Mouse (Mus musculus) Patski (cell line): ENCODE measurements around the gene Sub1. TPM values are rescaled to one million over a fixed set of nuclear protein-coding genes. Genes with fewer than 3 reads are reported as not detected.

ENCODE experiments used
- ATAC-seq: fragments of 100-300 bp; one replicate; pipeline ENCODE4 v1.8.0; 2021
- CTCF ChIA-PET: fragments of 350-600 bp; sonication (Branson Sonifier 250); formaldehyde crosslinking; loops from one replicate; lab custom pipeline; 2022; ENCODE audit warnings: inconsistent platforms; lab: Charles Lee
- POLR2A ChIA-PET: fragments of 350-600 bp; sonication (Branson Sonifier 250); formaldehyde crosslinking; loops from one replicate; lab custom pipeline; 2022; ENCODE audit warnings: antibody characterized with exemption, inconsistent platforms; lab: Charles Lee
- DNase-seq: peaks from one replicate; pipeline ENCODE4 v3.0.0-alpha.2; 2011; ENCODE audit warnings: low read depth, low spot score
- H3K27me3 ChIP-seq: fragments of 371-371 bp; one replicate; pipeline ENCODE4 v1.5.1; 2021
- CTCF ChIP-seq: fragments of 100-300 bp; IDR thresholded peaks from one replicate; pipeline ENCODE4 v1.5.1; 2021
- in situ Hi-C: fragments of 300-500 bp; cut with MboI; formaldehyde crosslinking; loops from 3 replicates; pipeline ENCODE4 v1.11.1; 2018; ENCODE audit warnings: low pct_unique_long_range_greater_than_20kb, mixed read lengths
- polyA plus RNA-seq: library from polyadenylated mRNA; unstranded; gene quantifications from one replicate; pipeline ENCODE4 v1.2.3, GENCODE M21; 2021

Sub1 gene
- 197 TPM for polyA plus RNA-seq

DNA sequence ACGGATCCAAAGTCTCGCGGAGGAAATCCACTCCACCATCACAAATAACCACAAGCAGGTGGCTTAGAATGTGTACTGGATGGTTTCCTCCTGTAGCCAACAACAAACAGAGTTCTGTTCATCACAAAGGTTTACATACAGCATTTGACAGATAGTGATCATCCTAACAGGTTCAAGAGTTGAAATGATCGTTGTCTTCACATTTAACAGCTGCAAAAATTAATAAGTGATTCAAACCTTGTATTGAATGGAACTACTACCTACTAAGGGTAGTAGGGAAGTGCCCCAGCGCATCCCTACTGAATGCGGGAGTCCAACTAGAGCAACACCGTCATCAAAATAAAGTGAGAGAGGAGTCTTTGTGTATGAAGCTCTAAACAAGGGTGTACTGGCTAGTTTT, at the start of gene Sub1:
TSS of gene Sub1 (minus strand) at position 101 of the 400 bp plus-strand sequence.
- no peak for ATAC-seq
- in situ Hi-C loops, result no loop called here
- ChIA-PET CTCF (no interaction called here), POLR2A (no interaction called here)
- TF ChIP-seq CTCF, result no peak
- no peak for DNase-seq
- H3K27me3 ChIP-seq, result no peaks in the 10 kb centered on the region

- ATAC-seq (no peak), DNase-seq (no peak)
- in situ Hi-C loops, result no loop called here
- POLR2A ChIA-PET, result no interaction called here
- H3K27me3 ChIP-seq, result no peaks in the 10 kb centered on the region
- CTCF ChIA-PET, result no interaction called here
- TF ChIP-seq CTCF, result no peak
These were observed 43.6 kb upstream of the Sub1 start for GRCm38 (mm10) chr15:12040407-12040710.

DNA sequence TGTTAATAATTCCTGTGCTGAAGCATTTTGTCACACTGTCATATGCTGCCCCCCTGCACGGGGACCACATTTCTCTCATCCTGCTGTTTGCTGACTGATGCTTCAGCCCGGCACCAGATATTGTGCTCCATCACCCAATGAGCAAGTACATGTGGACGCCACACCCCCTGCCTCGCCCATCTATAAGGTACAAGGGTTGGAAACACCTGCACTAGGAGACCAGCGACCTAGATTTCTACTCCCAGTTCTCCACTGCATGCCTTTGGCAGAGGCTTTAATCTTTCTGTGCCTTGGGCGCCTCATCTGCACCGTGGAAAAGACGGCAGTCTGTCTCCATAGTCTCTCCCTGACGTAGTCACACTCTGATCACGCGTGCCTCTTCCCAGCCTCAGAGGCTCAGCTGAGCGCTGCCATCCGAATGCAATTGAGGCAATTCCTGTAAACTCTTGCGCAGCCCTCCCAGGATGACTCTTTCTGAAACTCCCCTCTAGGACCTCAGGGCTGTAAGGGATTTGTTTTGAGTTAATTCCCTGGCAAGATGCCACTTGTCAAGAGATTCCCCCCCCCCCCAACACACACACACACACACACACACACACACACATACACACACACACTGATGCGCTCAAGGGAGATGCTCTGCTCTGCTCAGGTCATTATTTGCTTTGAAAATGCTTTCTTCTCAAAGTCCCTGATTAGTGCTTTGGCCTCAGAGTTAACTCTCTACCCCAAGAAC, 43.1 kb upstream of the Sub1 start:
- ChIA-PET POLR2A (no interaction called here), CTCF (no interaction called here)
- in situ Hi-C loops, result no loop called here
- DNase-seq (no peak), ATAC-seq (no peak)
- TF ChIP-seq CTCF, result no peak
- no peaks in the 10 kb centered on the region for H3K27me3 ChIP-seq

DNA sequence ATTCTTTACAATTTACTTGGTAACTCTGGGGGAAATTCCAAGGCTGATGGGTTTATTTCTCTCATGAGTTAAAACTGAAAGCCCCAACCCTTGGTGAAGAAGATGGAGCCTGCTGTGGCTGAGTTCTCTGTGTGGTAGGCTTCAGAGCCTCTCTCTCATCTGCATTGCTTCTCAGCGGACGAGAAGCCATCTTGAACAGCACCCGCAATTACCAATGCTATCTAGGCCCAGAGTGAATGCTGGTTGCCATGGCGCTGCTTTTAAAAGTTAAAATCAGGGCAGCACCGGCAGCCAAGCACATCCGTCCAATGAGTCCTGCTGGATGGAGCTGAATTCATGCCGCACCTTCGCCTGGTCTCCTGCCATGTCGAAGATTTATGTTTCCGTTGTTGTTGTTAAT, 42.5 kb upstream of the Sub1 start:
- ChIA-PET CTCF (no interaction called here), POLR2A (no interaction called here)
- no peaks in the 10 kb centered on the region for H3K27me3 ChIP-seq
- no peak for TF ChIP-seq CTCF
- in situ Hi-C loops, result no loop called here
- ATAC-seq (no peak), DNase-seq (no peak)

DNA sequence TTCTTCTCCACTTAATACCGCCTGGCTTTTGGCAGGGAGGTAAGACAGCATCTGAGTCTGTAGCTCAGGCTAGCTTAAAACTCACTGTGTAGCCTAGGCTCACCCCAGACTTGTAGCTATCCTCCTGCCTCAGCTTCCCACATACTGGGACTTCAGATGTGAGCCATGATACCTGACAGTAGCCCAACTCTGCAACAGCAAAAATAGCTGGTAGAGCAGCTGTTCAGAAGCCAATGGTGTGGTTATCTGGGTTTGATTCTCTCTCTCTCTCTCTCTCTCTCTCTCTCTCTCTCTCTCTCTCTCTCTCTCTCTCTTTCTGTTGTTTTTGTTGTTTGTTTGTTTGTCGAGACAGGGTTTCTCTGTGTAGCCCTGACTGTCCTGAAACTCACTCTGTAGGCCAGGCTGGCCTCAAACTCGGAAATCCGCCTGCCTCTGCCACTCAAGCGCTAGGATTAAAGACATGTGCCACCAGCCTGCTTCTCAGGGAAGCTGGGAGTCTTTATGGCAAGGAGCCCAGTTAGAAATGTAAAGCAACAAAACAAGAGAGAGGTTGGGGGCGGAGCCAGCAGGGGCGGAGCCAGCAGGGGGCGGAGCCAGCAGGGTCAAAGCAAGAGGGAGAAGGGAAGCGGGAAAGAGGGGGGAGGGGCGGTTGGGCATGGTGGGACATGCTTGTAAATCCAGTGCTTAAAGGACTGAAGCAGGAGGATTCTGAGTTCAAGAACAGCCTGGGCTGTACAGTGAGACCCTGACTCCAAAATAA, 41.3 kb upstream of the Sub1 start:
- no peaks in the 10 kb centered on the region for H3K27me3 ChIP-seq
- POLR2A ChIA-PET, result interaction anchor here (0.7 kb wide), 1 partner anchor 72 kb away, joined by 4 read pairs; no protein-coding TSS in a partner anchor
- CTCF ChIA-PET, result interaction anchor here (0.8 to 2.3 kb wide), 3 partner anchors 12 to 82 kb away, joined by 3 to 6 read pairs (median 5); no protein-coding TSS in a partner anchor
- DNase-seq, result no peak
- no peak for ATAC-seq
- in situ Hi-C loops, result no loop called here
- no peak for TF ChIP-seq CTCF

- ChIA-PET POLR2A (no interaction called here), CTCF (interaction anchor here (0.8 to 2.3 kb wide), 6 partner anchors 9 to 83 kb away, joined by 3 to 6 read pairs (median 4); no protein-coding TSS in a partner anchor)
- in situ Hi-C loops, result no loop called here
- ATAC-seq, result no peak
- H3K27me3 ChIP-seq, result no peaks in the 10 kb centered on the region
- TF ChIP-seq CTCF, result peak; percentile 26
- DNase-seq, result no peak
These were observed 40.4 kb upstream of the Sub1 start for GRCm38 (mm10) chr15:12037217-12037616.

DNA sequence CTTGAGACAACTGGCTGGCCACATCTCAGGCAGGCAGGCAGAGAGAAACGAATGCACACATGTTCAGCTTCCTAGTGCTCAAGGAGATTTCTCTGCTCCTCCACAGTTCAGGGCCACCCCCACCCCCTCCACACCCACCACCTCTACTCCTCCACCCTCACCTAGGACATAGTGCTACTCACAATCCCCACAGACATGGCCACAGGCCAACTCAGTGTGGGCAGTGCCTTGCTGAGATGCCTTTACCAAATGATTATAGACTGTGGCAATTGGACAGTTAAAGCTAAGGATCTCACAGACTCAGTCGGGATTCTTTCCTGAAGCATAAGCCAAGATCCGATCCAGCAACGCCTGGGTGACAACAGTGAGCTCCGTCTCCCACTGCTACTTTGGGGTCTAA, 39.9 kb upstream of the Sub1 start:
- ChIA-PET CTCF (interaction anchor here (0.8 to 2.3 kb wide), 5 partner anchors 9 to 49 kb away, joined by 3 to 6 read pairs (median 5); no protein-coding TSS in a partner anchor), POLR2A (interaction anchor here (0.6 to 0.7 kb wide), 3 partner anchors 41 to 190 kb away, joined by 3 to 4 read pairs (median 3); no protein-coding TSS in a partner anchor)
- DNase-seq (no peak), ATAC-seq (no peak)
- no peaks in the 10 kb centered on the region for H3K27me3 ChIP-seq
- no peak for TF ChIP-seq CTCF
- in situ Hi-C loops, result no loop called here

DNA sequence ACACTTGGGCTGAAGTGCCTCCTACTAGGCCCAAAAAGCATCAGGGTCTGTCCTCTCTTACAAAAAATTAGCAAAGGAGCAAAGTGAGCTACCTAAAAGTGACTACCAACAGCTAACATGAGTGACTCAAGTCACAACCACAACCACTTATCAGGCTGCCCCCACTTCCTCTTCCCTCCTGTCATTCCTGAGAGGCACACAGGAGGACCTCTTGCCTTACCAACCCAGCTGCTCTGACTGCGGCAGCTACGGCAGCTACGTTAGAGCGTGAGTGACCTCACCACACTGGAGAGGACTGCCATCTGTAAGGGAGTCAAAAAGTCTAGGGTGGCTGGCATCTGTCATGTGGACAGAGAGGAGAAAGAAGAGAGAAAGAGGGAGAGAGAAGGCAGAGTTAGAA, 37.5 kb upstream of the Sub1 start:
- no peak for TF ChIP-seq CTCF
- POLR2A ChIA-PET, result no interaction called here
- in situ Hi-C loops, result no loop called here
- no peaks in the 10 kb centered on the region for H3K27me3 ChIP-seq
- ATAC-seq (no peak), DNase-seq (no peak)
- CTCF ChIA-PET, result no interaction called here

- no peaks in the 10 kb centered on the region for H3K27me3 ChIP-seq
- DNase-seq, result no peak
- CTCF ChIA-PET, result no interaction called here
- no peak for ATAC-seq
- POLR2A ChIA-PET, result no interaction called here
- in situ Hi-C loops, result no loop called here
- TF ChIP-seq CTCF, result no peak
These were observed 36.4 kb upstream of the Sub1 start for GRCm38 (mm10) chr15:12033155-12033554.

DNA sequence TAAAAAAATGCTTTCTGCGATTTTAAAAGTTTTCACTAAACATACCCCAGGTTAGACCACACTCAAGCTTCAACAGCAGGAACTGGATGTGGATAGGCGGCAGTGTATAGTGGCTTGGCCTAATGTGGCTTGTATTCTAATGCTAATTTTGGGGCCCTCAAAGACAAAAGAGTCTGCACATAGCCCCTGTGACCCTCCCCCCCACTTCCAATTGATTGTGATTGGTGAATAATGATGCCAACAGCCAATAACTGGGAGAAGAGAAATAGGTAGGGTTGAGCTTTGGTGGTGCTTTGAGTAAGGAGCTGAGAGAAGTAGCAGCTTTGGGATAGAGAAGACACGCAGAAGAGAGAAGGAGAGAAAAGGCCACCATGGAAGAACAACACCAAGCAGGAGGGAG, 35.7 kb upstream of the Sub1 start:
- no peak for DNase-seq
- in situ Hi-C loops, result no loop called here
- ATAC-seq, result no peak
- CTCF ChIA-PET, result no interaction called here
- H3K27me3 ChIP-seq, result no peaks in the 10 kb centered on the region
- TF ChIP-seq CTCF, result no peak
- POLR2A ChIA-PET, result no interaction called here

GRCm38 (mm10) chr15:12031861-12032260, 35.1 kb upstream of the Sub1 start:
- ATAC-seq (no peak), DNase-seq (no peak)
- no peak for TF ChIP-seq CTCF
- ChIA-PET CTCF (no interaction called here), POLR2A (no interaction called here)
- H3K27me3 ChIP-seq, result no peaks in the 10 kb centered on the region
- in situ Hi-C loops, result no loop called here
